Mouse (Mus musculus) T-cell, adult 2 months (primary cell): ENCODE results near the gene Ppa1.

Source experiments
- DNase-seq: peaks from one replicate; pipeline ENCODE4 v3.0.0; 2022; ENCODE audit warnings: low spot score

The Ppa1 gene

DNA sequence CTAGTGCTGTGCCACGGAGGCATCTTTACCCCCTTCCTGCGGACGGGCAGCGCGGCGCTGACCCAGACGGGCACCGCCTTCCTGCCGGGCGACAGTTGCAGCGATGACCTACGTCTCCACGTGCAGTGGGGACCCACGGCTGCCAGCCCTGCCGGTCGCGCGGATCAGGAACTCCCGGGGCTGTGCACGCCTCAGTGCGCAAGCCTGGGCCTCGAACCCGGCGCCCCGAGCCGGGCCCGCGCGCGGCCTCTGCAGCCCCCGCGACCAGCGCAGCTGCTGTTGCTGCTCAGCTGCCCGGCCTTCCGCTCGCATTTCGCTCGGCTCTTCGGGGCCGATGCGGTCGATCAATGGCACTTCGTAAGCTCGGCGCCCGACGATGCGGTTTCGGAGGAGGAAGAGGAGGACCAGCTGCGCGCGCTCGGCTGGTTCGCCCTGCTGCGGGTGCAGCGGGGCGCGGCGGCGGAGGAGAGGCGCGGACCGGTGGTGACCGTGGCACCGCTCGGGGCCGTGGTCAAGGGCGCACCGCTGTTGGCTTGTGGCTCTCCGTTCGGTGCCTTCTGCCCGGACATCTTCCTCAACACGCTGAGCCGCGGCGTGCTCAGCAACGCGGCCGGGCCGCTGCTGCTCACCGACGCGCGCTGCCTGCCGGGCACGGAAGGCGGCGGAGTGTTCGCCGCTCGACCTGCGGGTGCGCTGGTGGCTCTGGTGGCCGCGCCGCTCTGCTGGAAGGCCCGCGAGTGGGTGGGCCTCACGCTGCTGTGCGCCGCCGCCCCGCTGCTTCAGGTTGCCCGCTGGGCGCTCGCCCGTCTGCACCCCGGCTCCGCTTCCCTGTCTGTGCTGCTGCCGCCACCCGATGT is 47.6 kb downstream of the Ppa1 start:
- peak; percentile 35 for DNase-seq

DNA sequence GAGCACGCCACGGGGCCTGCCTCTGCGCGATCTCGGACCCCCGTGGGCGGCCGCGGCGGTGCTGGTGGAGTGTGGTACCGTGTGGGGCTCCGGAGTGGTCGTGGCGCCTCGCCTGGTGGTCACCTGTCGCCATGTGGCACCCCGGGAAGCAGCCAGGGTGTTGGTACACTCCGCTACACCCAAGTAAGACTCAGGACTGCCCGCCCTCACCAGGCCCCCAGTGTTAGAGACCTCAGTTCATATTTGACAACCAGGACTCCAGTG is 48.1 kb downstream of the Ppa1 start:
- DNase-seq, result no peak

DNA sequence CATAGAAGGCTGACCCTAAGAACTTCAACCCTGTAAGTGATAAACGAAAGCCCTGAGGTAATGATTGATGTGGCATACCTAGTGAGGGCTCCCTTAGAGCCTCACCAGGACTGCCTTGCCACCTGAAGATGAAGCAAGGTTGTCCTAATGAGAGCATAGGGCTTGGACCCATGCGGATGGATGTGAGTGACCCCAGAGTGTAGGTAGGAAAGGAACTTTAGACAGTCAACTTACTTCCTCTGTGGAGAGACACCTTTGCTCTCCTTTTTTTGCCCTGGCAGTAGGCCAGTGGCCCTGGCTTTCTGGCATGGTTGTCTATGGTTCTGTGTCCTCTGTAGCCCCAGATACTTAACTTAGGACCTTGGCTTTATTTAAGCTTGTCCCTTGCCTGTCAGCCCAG is 48.7 kb downstream of the Ppa1 start:
- no peak for DNase-seq

DNA sequence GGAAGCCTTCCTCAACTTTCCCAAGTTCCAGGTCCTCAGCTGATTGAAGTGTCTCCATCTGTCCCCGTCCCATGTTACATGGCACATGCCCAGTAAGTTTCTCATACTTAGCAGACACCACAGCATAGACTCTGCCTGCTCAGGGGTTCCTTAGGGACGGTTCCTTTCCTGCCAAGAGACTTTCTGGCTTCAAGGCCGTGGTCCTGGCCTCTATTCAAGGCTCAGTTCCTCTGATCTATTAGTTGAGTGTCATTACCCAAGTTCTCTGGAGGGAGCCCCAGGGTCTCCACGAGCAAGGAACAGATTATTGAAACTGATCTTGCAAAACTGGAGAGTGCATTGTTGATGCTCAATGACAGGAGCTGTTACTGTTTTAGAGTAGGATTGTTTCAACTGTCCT is 56.3 kb downstream of the Ppa1 start:
- DNase-seq, result no peak

DNA sequence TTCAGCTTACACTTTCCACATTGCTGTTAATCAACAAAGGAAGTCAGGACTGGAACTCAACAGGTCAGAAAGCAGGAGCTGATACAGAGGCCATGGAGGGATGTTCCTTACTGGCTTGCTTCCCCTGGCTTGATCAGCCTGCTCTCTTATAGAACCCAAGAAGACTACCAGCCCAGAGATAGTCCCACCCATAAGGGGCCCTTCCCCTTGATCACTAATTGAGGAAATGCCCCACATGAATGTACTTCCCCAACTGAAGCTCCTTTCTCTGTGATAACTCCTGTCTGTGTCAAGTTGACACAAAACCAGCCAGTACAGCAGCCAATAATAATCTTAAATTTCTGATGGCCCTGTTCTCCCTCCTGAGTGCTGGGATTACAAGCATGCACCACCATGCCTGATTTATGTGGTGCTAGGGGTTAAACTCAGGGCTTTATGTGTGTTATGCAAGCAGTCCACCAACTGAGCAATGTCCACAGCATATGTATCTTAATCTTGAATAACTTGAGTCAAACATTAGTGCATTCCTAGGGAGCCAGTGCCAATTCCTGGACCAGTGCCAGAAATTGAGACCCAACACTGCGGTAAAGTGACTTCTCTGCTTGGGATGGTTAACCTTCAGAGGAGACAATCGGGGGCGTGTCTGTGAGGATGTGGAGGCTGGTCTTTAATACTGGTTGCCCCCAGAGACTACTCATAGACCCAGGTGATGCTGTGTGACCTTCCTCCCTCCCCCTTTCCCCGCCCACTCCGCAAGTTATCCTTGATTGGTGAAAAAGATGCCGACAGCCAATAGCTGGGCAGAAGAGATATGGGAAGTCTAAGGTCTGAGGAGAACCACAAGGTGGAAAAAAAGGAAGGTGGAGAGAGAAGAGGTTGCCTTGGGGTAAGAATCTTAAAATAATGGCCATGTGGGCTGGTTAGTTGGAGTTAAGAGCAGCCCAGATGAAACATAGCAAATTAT is 58.3 kb downstream of the Ppa1 start:
- DNase-seq, result no peak

DNA sequence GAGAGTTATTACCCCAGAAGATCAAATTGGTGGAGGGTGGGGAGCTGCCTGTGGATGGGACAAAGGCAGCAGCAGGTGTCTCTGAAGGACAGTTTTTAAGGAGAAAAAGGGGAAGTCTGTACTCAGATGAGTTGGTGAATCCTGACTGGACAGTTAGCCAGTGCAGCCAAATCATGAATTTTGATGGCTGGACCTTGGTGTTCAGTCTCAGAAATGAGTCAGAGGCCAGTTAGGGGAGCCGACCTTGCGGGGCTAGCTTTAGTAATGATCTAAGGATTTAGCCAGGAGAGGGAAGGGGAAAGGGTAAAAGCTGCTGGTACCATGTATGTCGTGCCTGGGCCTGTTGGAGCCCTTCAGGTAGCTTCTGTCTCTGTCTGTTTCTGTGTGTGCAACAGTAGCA is 65.2 kb downstream of the Ppa1 start:
- DNase-seq, result no peak

DNA sequence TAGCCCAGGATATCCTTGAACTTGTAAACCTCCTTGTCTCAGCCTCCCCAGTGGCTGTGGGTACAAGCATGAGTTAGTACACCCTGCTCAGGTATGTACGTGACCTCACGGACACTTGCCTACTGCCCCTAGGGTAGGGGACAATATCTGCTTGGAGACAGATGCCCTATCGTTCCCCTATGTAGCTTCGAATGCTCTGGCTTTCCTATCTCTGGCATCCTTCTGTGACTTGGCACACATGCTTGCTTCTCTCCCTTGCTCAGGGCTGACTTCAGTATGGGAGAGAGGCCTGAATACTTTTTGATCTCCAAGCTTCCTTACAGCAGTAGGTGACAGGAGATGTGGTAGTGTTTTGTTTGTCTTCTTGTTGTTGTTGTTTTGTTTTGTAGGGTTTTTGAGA is 65.8 kb downstream of the Ppa1 start:
- DNase-seq, result no peak

DNA sequence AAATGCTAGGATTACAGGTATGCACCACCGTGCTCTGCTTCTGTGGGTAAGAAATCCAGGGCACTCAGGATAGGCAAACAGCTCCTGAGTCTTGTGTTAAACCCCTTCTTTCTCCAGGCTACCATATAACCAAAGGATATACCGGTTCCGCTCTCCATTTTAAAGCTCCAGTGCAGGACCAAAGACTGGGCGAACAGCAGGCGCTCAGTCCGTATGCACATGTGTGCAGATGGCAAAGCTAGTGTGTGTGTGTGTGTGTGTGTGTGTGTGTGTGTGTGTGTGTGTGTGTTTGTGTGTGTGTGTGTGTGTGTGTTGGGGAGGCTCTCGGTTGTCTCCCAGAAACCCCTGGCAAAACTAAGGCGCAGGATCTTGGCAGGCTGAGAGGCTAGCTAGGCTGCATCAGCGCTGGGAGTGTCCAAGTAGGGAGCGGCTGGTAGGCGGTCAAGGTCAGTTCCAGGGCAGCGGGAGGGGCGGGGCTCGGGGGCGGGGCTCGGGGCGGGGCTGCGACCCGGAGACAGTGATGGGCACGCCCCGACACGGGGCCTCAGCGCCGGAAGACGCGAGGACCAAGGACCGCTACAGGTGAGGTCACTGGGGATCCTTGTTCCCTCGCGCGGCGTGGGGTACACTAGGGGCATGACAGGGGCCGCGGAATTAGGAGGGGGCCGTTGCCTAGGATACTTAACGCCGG is 66.6 kb downstream of the Ppa1 start, which contains the start of gene Aifm2:
Gene Aifm2, plus strand, starts transcription at position 493 of the 691 bp plus-strand sequence.
- DNase-seq, result no peak

DNA sequence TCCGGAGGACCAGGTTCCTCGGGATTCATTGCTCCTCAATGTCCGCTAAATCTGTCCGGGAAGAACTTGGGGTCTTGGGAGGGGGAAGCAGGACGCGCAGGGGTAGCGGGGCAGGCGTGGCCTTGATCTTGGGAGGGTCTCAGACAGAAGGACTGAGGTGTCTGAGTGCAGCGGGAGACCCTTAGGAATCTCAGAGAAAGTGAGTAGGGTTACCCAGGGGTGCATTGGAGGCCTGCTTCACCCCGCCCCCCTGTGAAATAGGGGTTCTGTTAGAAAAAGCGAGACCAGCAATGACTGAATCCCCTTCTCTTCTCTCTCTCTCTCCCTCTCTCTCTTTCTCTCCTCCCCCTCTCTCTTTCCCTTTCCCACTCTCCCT is 67.1 kb downstream of the Ppa1 start:
- no peak for DNase-seq

DNA sequence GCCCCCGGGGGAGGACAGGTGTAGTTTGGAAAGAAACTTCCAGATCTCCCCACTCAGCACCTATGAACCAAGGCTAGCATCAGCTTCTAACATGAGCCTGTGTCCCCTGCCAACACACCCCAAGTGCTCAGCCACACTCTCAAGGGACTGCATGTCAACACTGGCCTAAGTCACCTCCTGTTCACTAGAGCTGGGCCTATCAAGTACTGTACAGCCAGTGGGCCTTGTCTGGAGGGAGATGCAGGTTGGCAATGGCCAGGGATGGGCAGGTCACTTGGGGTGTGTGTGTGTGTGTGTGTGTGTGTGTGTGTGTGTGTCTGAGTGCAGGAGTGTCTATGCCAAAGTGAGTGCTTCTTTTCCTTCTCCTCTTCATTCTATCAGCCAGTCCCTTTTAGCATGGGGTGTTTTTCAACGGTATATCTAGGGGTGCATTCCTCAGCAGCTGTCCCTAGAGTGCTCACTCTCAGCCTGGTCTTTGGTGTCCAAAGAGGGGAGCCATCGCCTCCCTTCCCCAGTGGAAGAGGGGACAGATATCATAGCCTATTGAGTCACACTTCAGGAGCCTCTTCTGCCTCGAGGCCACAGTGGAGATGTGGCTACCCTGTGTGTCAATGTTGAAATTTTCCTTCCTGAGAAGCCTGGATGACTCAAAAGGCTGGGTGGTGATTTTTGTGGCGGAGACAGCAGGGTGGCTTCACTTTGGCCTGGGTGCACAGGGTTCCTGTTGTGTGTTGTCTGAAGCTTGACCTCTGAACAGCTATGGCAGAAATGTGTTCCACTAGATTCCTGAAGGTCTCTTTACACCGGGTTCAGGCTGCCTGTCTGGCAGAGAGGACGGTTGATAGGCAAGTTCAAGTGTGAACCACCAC is 67.9 kb downstream of the Ppa1 start:
- no peak for DNase-seq

DNA sequence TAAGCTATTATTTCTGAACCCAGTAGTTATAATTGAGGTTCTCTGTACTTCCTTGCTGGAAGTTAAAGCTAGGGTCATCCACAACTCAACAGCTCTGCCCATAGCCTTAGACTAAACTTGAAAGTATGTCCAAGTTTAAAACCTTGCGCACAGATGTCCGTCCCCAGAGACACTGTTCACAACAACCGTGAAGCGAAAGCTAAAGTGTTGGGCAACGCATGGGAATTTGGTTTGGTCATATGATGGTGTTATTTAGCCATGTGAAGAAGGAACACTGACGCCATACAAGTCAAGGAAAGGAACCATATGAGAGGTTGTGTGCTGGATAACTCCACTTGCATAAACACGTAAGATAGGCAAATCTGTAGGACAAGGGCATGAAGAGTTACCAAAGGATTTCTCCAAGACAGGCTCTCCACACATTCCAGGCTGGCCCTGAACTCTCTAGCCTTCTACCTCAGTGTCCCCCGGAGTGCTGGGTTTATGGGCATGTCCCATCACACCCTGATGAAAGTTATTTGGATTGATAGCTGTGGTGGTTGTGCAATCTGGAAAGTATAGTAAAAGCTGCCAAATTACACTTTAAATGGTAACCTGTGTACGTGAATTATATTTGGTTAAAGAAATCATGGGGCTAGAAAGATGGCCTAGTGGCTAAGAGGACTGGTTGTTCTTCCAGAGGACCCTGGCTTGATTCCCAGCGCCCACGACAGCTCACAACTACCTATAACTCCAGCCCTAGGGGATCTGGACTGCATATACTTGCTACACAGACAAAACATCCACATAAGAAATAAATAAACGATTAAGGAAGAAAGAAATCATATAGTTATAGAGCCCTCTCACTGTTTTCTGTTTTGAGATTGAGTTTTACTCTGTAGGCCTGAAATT is 69.3 kb downstream of the Ppa1 start:
- no peak for DNase-seq

DNA sequence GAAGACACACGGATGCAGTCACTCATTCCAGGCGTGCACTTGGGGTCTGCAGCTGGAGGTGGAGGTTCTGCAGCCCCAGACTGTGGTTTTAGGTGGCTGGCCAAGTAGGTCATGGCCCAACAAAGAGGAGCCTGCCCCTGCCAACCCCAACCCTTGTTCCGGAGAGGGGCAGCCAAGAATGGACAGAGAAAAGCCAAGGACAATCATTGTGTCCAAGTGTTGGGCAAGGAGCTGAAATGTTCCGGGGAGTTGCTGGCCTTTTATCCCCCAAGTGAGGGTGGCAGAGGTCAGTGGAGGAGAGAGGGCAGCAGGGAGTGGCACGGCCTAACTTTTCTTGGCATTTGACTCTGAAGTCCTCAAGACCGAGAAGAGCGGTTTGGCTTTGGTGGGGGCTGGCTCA is 72.0 kb downstream of the Ppa1 start:
- DNase-seq, result no peak

DNA sequence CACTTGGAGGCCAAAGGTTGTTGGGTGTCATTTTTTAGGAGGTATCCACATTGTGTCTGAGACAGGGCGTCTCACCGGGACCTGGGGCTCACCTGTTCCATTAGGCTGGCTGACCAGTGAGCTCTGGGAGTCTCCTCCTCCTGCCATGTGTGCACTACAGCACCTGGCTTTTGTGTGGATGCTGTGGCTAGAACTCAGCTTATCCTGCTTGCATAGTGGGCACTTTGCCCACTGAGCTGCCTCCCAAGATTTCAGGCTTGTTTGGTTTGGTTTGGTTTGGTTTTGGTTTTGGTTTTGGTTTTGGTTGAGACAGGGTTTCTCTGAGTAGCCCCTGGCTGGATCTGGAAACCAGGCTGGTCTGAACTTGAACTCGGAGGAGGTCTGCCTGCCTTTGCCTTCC is 73.9 kb downstream of the Ppa1 start:
- DNase-seq, result no peak

DNA sequence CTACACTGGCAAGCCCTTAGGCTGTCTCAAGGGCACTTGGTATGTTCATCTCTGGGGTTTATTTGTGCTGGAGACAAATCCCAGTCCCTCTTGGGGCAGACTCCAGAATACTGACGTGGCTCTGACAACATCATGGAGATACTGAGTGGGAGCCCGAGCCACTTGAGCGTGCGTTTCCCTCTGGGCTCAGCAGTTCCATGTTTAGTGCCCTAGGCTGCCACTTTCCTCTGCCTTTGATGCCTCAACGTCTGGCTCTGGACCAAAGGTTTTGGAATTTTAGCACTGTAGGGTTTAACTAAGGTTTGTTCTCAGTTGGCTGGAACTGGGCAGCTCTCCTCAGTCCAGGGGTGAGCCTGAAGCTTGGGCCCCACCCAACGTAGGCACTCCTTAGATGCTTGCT is 74.9 kb downstream of the Ppa1 start:
- DNase-seq, result no peak
